Mouse (Mus musculus): Measurements from ENCODE around the gene Gm6525.

DNA sequence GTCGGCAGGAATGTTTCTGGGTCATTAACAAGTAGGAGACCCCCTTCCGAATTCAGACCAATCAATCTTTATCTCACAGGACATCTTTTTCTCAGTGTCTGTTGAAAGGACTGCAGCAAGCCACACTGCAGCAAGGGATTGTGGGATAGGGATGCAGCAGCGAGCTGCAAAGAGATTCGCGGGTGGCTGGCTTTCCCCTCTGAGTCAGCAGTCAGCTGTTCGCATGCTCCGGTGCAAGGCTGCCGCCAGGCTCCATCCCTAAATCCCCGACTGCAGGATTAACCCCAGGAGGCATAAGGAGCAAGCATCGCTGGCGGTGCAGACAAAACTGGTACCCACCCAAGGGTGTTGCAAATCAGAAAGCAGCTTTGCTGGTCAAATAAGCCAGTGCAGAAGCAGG lies 46.8 kb downstream of the Gm6525 start:
- peak; percentile 90 for TF ChIP-seq POLR2A (IDR thresholded peaks at IDR 0.05; ENCODE audit: extremely low read depth, insufficient read depth, low read length)
- no peak for TF ChIP-seq CTCF (IDR thresholded peaks at IDR 0.05; ENCODE audit: extremely low read depth, insufficient read depth, low read length)

Measured in cortical plate, adult 2 months (tissue).